Mouse (Mus musculus): ENCODE measurements around the gene Dpf1.

DNA sequence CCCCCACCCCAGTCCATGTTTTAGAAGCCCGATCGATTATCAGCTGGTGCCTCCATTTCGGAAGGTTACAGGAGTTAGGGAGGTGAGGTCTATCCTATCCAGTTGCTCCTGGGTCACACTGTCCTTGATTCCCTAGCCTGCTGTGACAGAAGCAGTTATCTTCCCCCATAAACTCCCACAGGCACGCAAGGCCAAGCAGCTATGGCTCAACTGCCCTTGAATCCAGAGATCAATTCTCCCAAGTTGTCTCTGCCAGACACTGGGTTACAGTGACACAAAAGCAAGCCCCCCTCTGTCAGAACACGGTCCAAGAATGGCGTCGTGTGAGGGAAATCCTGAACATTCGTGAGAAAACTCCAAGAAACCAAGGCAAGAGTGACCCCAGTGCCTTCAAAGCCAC is 51.7 kb downstream of the Dpf1 start:
- no peak for TF ChIP-seq TAL1 (IDR thresholded peaks at IDR 0.05; ENCODE audit: low read length)
- no peak for TF ChIP-seq GATA1 (IDR thresholded peaks at IDR 0.05; ENCODE audit: low read length)

All from erythroblast, embryonic 14.5 days (primary cell).